Mouse (Mus musculus) lung, adult 2 months (tissue): ENCODE data around the gene Timm29.

ENCODE experiments used
- CTCF ChIP-seq: fragments of 200-500 bp; IDR thresholded peaks from 2 replicates; pipeline ENCODE4 v1.5.1; 2011; ENCODE audit warnings: mild to moderate bottlenecking, low read length, control low read depth; ENCODE audit not compliant: insufficient read depth
- POLR2A ChIP-seq: fragments of 200-500 bp; IDR thresholded peaks from 2 replicates; pipeline ENCODE4 v1.6.1; 2011; ENCODE audit warnings: low read depth, mild to moderate bottlenecking, control low read depth, low read length, borderline replicate concordance; ENCODE audit errors: extremely low read depth

DNA sequence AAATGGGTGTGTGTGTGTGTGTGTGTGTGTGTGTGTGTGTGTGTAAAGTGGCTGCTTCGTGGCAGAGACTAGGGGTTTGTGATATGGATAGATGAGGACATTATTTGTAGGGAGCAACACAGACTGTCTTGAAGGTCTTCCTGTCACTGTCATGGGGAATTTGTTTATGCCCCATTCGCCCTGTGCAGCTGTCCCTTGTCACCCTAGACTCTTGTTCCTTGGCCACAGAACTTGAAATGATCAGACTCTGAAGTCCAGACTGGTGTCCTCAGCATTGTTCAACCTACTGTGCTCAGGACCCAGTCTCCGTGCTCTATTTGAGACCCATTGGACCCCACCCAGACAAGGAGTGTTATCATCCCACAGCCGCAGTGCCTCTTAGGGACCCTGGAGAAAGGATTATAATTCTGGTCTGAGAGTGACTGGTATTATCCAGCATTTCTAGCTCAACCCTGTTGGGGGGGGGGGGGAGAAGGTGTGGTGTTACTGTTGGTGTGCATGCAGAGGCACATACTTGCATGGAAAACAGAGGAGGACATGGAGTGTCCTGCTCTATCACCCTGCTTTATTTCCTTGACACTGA is 27.4 kb upstream of the Timm29 start:
- TF ChIP-seq POLR2A (no peak), CTCF (no peak)
